10 mouse cellular contexts compared by ENCODE assay signal in the genomic region with DNA sequence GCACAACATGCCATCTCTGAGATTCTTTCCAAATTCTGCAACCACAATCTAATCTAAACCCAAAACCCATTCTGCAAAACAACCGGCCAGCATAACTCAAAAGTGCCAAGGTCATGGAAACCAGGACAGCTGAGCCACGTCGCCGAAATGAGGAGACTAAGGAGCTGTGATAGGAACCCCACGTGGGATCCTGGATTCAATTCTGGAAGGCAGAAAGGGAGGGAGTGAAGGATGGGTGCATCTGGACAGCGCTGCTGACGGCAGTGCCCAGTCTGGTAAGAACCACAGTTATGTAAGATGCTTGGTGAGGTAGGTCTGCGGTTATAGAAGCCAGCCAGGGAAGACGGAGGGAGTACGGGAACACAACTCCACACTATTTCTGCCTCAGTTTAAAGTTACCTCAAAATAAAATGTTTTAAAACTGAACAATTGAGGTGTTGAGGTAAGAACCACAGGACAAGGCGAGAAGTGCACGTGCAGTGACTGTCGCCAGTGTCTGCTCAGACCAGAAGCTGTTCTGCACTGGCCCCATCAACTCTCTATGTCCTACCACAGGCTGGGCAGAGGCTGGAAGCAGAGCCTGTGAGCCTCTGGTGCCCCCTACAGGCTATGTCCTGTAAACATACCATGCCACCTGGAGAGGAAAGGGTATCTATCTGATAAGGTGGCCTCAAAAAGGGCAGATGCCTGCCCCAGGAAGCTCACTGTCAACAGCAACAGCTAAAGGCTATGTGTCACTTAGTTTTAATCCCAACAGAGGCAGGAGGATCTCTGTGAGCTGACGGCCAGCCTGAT. TPM values are rescaled to one million over a fixed set of nuclear protein-coding genes. Genes with fewer than 3 reads are reported as not detected.
A peak's percentile ranks its signal among the peaks of the same experiment; 100 is the strongest.
DNase-seq lines count a peak whose midpoint lies in the region; ATAC-seq and TF ChIP-seq lines count a peak whose summit lies in the region.
"Had no signal": no experiment of that assay in that cellular context is flagged by ENCODE, and none has a peak within 500 bp of the region (broad histone marks: within the 10 kb centered on the region; RNA-seq: fewer than 3 reads in every experiment).

No protein-coding gene starts in this region.

- H3K9me3 ChIP-seq in intestine, postnatal 0 days (ENCODE audit: control insufficient read depth): no peaks in the 10 kb centered on the region
- H3K9me3 ChIP-seq in limb, embryonic 14.5 days (ENCODE audit: control insufficient read depth, low read length): no peaks in the 10 kb centered on the region
- H3K9me3 ChIP-seq in neural tube, embryonic 13.5 days: no peaks in the 10 kb centered on the region
- H3K9me3 ChIP-seq: stomach, embryonic 15.5 days had no signal

- no peak overlapping the region for H3K27ac ChIP-seq in intestine, postnatal 0 days (ENCODE audit: low read depth, low read length)
- H3K27ac ChIP-seq in limb, embryonic 14.5 days (replicated peaks; ENCODE audit: low read depth, low read length): no peak overlapping the region
- H3K27ac ChIP-seq in neural tube, embryonic 13.5 days (replicated peaks): no peak overlapping the region
- H3K27ac ChIP-seq: stomach, embryonic 15.5 days had no signal

- H3K27me3 ChIP-seq in intestine, postnatal 0 days (replicated peaks; ENCODE audit: control insufficient read depth, insufficient read depth, low read length): no peaks in the 10 kb centered on the region
- H3K27me3 ChIP-seq in limb, embryonic 14.5 days (ENCODE audit: control insufficient read depth, insufficient read depth, low read length): no peaks in the 10 kb centered on the region
- no peaks in the 10 kb centered on the region for H3K27me3 ChIP-seq in neural tube, embryonic 13.5 days
- H3K27me3 ChIP-seq: stomach, embryonic 15.5 days had no signal

- DNase-seq in 416B (ENCODE audit: low read depth): peak; percentile 64
- peak; percentile 33 for DNase-seq in Muller cell, postnatal 12 days (ENCODE audit: inconsistent ontology term)
- DNase-seq in cerebellum, postnatal 10 days: peak; percentile 82 to 85
- peak; percentile 53 for DNase-seq in gastrocnemius, postnatal 25 days
- peak; percentile 61 for DNase-seq in limb, embryonic 14.5 days (ENCODE audit: low spot score)
- DNase-seq in testis, postnatal 14 days (ENCODE audit: low spot score): peak; percentile 42

- 77% methylated on average over 14 of the region's 14 CpGs for WGBS in intestine, postnatal 0 days
- 83% methylated on average over 14 of the region's 14 CpGs for WGBS in limb, embryonic 14.5 days
- WGBS in neural tube, embryonic 13.5 days: 81% methylated on average over 14 of the region's 14 CpGs

- peaks cover 88% of the 10 kb centered on the region for H3K36me3 ChIP-seq in intestine, postnatal 0 days (ENCODE audit: control insufficient read depth, insufficient read depth)
- peaks cover 92% of the 10 kb centered on the region for H3K36me3 ChIP-seq in limb, embryonic 14.5 days (ENCODE audit: control insufficient read depth, insufficient read depth, low read length)
- H3K36me3 ChIP-seq in neural tube, embryonic 13.5 days: peaks cover 72% of the 10 kb centered on the region

- H3K4me3 ChIP-seq in intestine, postnatal 0 days (ENCODE audit: low read depth, low read length): no peak overlapping the region
- no peak overlapping the region for H3K4me3 ChIP-seq in limb, embryonic 14.5 days (replicated peaks; ENCODE audit: low read length)
- no peak overlapping the region for H3K4me3 ChIP-seq in neural tube, embryonic 13.5 days
- H3K4me3 ChIP-seq: erythroblast, embryonic 14.5 days; stomach, embryonic 15.5 days had no signal

- peak; percentile 99 for TF ChIP-seq CTCF in intestine, postnatal 0 days (IDR thresholded peaks at IDR 0.05; ENCODE audit: low read depth)

- H3K9ac ChIP-seq in intestine, postnatal 0 days (ENCODE audit: low read depth, low read length): no peak overlapping the region
- H3K9ac ChIP-seq in limb, embryonic 14.5 days (ENCODE audit: low read depth, low read length, severe bottlenecking): no peak overlapping the region
- H3K9ac ChIP-seq in neural tube, embryonic 13.5 days: no peak overlapping the region
- H3K9ac ChIP-seq: stomach, embryonic 15.5 days had no signal

- no peak overlapping the region for H3K4me2 ChIP-seq in intestine, postnatal 0 days (replicated peaks; ENCODE audit: low read depth)
- H3K4me2 ChIP-seq in limb, embryonic 14.5 days (replicated peaks; ENCODE audit: low read depth, low read length, severe bottlenecking): no peak overlapping the region
- H3K4me2 ChIP-seq in neural tube, embryonic 13.5 days: no peak overlapping the region
- H3K4me2 ChIP-seq: stomach, embryonic 15.5 days had no signal

- TF ChIP-seq POLR2A in limb, embryonic 14.5 days (IDR thresholded peaks at IDR 0.05; ENCODE audit: borderline replicate concordance, extremely low read depth, insufficient read depth, insufficient read length): no peak

- peak; percentile 28; the same call in 1 of the 2 replicates for ATAC-seq in intestine, postnatal 0 days
- no peak for ATAC-seq in limb, embryonic 14.5 days (ENCODE audit: low FRiP score, low read depth)
- peak; percentile 50; the same call in 1 of the 2 replicates for ATAC-seq in neural tube, embryonic 13.5 days (ENCODE audit: low read depth)

- no peaks in the 10 kb centered on the region; the same call in 1 of the 2 replicates for H3K4me1 ChIP-seq in intestine, postnatal 0 days (replicated peaks; ENCODE audit: control insufficient read depth, insufficient read depth, low read length)
- H3K4me1 ChIP-seq in limb, embryonic 14.5 days (ENCODE audit: control insufficient read depth, insufficient read depth, low read length): no peaks in the 10 kb centered on the region
- H3K4me1 ChIP-seq in neural tube, embryonic 13.5 days (replicated peaks): no peaks in the 10 kb centered on the region
- H3K4me1 ChIP-seq: stomach, embryonic 15.5 days had no signal

RNA-seq across cellular contexts. Expression of gene Gpx3, which starts 25.3 kb away (rescaled TPM):
- 10 to 100 TPM; 26.5 to 56.8 TPM for total RNA-seq in gastrocnemius, postnatal 25 days (2021)
- 6,664 and 6,785 TPM in 2 replicates for polyA plus RNA-seq in intestine, postnatal 0 days (2015; fragmentation: Nextera tagmentation; extraction: Ambion mirVana)
- 14.5 and 18.2 TPM in 2 replicates for polyA plus RNA-seq in limb, embryonic 14.5 days (2012; rRNA removed)
- 32.7 and 37.3 TPM in 2 replicates for polyA plus RNA-seq in limb, embryonic 14.5 days (2014; fragmentation: Nextera tagmentation; extraction: Ambion mirVana)
- polyA plus RNA-seq in neural tube, embryonic 13.5 days (2015; fragmentation: Nextera tagmentation; extraction: Ambion mirVana): 67.2 and 71.8 TPM in 2 replicates

RNA-seq across cellular contexts. Expression of gene Tnip1, which starts 35.2 kb away (rescaled TPM):
- total RNA-seq in gastrocnemius, postnatal 25 days (2021): 10 to 100 TPM; 27.6 to 31.9 TPM
- polyA plus RNA-seq in intestine, postnatal 0 days (2015; fragmentation: Nextera tagmentation; extraction: Ambion mirVana): 29.9 and 30.3 TPM in 2 replicates
- 21.6 and 24.8 TPM in 2 replicates for polyA plus RNA-seq in limb, embryonic 14.5 days (2012; rRNA removed)
- polyA plus RNA-seq in limb, embryonic 14.5 days (2014; fragmentation: Nextera tagmentation; extraction: Ambion mirVana): 20.0 and 20.6 TPM in 2 replicates
- 16.1 and 17.3 TPM in 2 replicates for polyA plus RNA-seq in neural tube, embryonic 13.5 days (2015; fragmentation: Nextera tagmentation; extraction: Ambion mirVana)

Comparison
In these comparisons a context has a peak if more than half of its experiments do, and no peak if none do; other contexts are left out.
1. DNase-seq: peak in every context shown above with its lines; median percentile 84 in cerebellum, postnatal 10 days; 64 in 416B; 61 in limb, embryonic 14.5 days; 53 in gastrocnemius, postnatal 25 days; 42 in testis, postnatal 14 days; 33 in Muller cell, postnatal 12 days.
2. RNA of gene Gpx3, which starts 25.3 kb away (polyA plus RNA-seq): 6,664 to 6,785 TPM in intestine, postnatal 0 days; 67.2 to 71.8 TPM in neural tube, embryonic 13.5 days and 14.5 to 37.3 TPM in limb, embryonic 14.5 days; every median in the first group is over 10 times any median in the second.